Mouse (Mus musculus) forebrain, embryonic 11.5 days (tissue): ENCODE measurements around the gene Srgap1. TPM values are rescaled to one million over a fixed set of nuclear protein-coding genes. Genes with fewer than 3 reads are reported as not detected.

Experiments
- ATAC-seq: fragments of 200-750 bp; cut with Nextera tagmentation; replicated peaks from 2 replicates; pipeline ENCODE4 v1.8.0; 2017; ENCODE audit warnings: moderate TSS enrichment; ENCODE audit not compliant: low FRiP score
- DNase-seq: peaks from one replicate; pipeline ENCODE4 v3.0.0-alpha.2; 2017; ENCODE audit warnings: low spot score
- H3K27ac ChIP-seq: fragments of 300-500 bp; sonication (generic); 2 replicates; pipeline ENCODE4 v1.5.1; 2014; ENCODE audit warnings: low read depth, low read length
- H3K27me3 ChIP-seq: fragments of 300-500 bp; sonication (generic); 2 replicates; pipeline ENCODE4 v1.6.1; 2014; ENCODE audit warnings: mild to moderate bottlenecking, low read length, mixed read lengths; ENCODE audit not compliant: control insufficient read depth, insufficient read depth
- H3K36me3 ChIP-seq: fragments of 300-500 bp; sonication (generic); 2 replicates; pipeline ENCODE4 v1.6.1; 2014; ENCODE audit warnings: mild to moderate bottlenecking, low read length, moderate library complexity, mixed read lengths; ENCODE audit not compliant: control insufficient read depth, insufficient read depth
- H3K4me1 ChIP-seq: fragments of 300-500 bp; sonication (generic); replicated peaks from 2 replicates; pipeline ENCODE4 v1.6.1; 2014; ENCODE audit warnings: low read length, mixed read lengths; ENCODE audit not compliant: control insufficient read depth, insufficient read depth
- H3K4me2 ChIP-seq: fragments of 300-500 bp; sonication (generic); 2 replicates; pipeline ENCODE4 v1.6.1; 2014; ENCODE audit warnings: low read depth, mild to moderate bottlenecking, low read length, moderate library complexity, mixed read lengths; ENCODE audit not compliant: severe bottlenecking
- H3K4me3 ChIP-seq: fragments of 300-500 bp; sonication (generic); 2 replicates; pipeline ENCODE4 v1.5.1; 2014; ENCODE audit warnings: low read depth, low read length
- H3K9ac ChIP-seq: fragments of 300-500 bp; sonication (generic); 2 replicates; pipeline ENCODE4 v1.6.1; 2014; ENCODE audit warnings: low read length
- H3K9me3 ChIP-seq: fragments of 300-500 bp; sonication (generic); 2 replicates; pipeline ENCODE4 v1.6.1; 2016; ENCODE audit warnings: low read length, mixed read lengths; ENCODE audit not compliant: control insufficient read depth
- WGBS: fragments of 180-500 bp; shearing (Covaris S2); extraction: QIAGEN DNeasy Blood & Tissue Kit; methylation state at CpG from one replicate; pipeline ENCODE4 v1.1.7; 2014; 5-methylcytosine and 5-hydroxymethylcytosine counted together
- polyA plus RNA-seq: library from polyadenylated mRNA; unstranded; fragments of >200 nt; fragmentation: Nextera tagmentation; extraction: Ambion mirVana; gene quantifications from 2 replicates; pipeline ENCODE4 v1.2.1, GENCODE M21; 2014

The Srgap1 gene
- polyA plus RNA-seq, 1 experiment from 2014 or later: 12.0 TPM

- WGBS: 78% methylated on average over 12 of the region's 12 CpGs
- ATAC-seq: no peak
- Histone ChIP-seq H3K36me3 (no peaks in the 10 kb centered on the region), H3K4me1 (0 out of 2 replicates have a peak, but pooled peaks cover 3% of the 10 kb centered on the region), H3K9ac (no peak overlapping the region), H3K27ac (no peak overlapping the region), H3K4me3 (no peak overlapping the region), H3K4me2 (no peak overlapping the region), H3K27me3 (no peaks in the 10 kb centered on the region), H3K9me3 (no peaks in the 10 kb centered on the region)
- no peak for DNase-seq
Observed at GRCm38 (mm10) chr10:122008731-122009391, 38.3 kb downstream of the Srgap1 start.

GRCm38 (mm10) chr10:122008370-122008730, 38.8 kb downstream of the Srgap1 start:
- H3K4me3 ChIP-seq: no peak overlapping the region
- H3K27me3 ChIP-seq: no peaks in the 10 kb centered on the region
- H3K4me2 ChIP-seq: no peak overlapping the region
- no peaks in the 10 kb centered on the region for H3K9me3 ChIP-seq
- H3K4me1 ChIP-seq: 0 out of 2 replicates have a peak, but pooled peaks cover 3% of the 10 kb centered on the region
- no peaks in the 10 kb centered on the region for H3K36me3 ChIP-seq
- no peak for DNase-seq
- 84% methylated on average over 2 of the region's 2 CpGs for WGBS
- H3K27ac ChIP-seq: no peak overlapping the region
- no peak for ATAC-seq
- no peak overlapping the region for H3K9ac ChIP-seq

- Histone ChIP-seq H3K9ac (no peak overlapping the region), H3K36me3 (no peaks in the 10 kb centered on the region), H3K27ac (no peak overlapping the region), H3K4me2 (no peak overlapping the region), H3K4me3 (no peak overlapping the region), H3K4me1 (0 out of 2 replicates have a peak, but pooled peaks cover 3% of the 10 kb centered on the region), H3K27me3 (no peaks in the 10 kb centered on the region), H3K9me3 (no peaks in the 10 kb centered on the region)
- ATAC-seq (no peak), DNase-seq (no peak)
- 42% methylated on average over 5 of the region's 5 CpGs for WGBS
Observed at GRCm38 (mm10) chr10:122006606-122007005, 40.5 kb downstream of the Srgap1 start.

GRCm38 (mm10) chr10:122006151-122006550, 41.0 kb downstream of the Srgap1 start:
- no peak overlapping the region for H3K4me2 ChIP-seq
- H3K36me3 ChIP-seq: no peaks in the 10 kb centered on the region
- no peak for ATAC-seq
- no peak for DNase-seq
- no peak overlapping the region for H3K9ac ChIP-seq
- 0 out of 2 replicates have a peak, but pooled peaks cover 3% of the 10 kb centered on the region for H3K4me1 ChIP-seq
- H3K27me3 ChIP-seq: no peaks in the 10 kb centered on the region
- no peaks in the 10 kb centered on the region for H3K9me3 ChIP-seq
- H3K4me3 ChIP-seq: no peak overlapping the region
- 89% methylated on average over 6 of the region's 6 CpGs for whole genome bisulfite sequencing
- H3K27ac ChIP-seq: no peak overlapping the region

GRCm38 (mm10) chr10:122005560-122005959, 41.6 kb downstream of the Srgap1 start:
- H3K4me1 ChIP-seq: 0 out of 2 replicates have a peak, but pooled peaks cover 3% of the 10 kb centered on the region
- no peaks in the 10 kb centered on the region for H3K36me3 ChIP-seq
- no peak overlapping the region for H3K27ac ChIP-seq
- DNase-seq (no peak), ATAC-seq (no peak)
- H3K4me2 ChIP-seq: no peak overlapping the region
- WGBS: 78% methylated on average over 6 of the region's 6 CpGs
- H3K4me3 ChIP-seq: no peak overlapping the region
- H3K9ac ChIP-seq: no peak overlapping the region
- H3K27me3 ChIP-seq: no peaks in the 10 kb centered on the region
- H3K9me3 ChIP-seq: no peaks in the 10 kb centered on the region

- Histone ChIP-seq H3K4me3 (no peak overlapping the region), H3K9me3 (no peaks in the 10 kb centered on the region), H3K4me2 (no peak overlapping the region), H3K27me3 (no peaks in the 10 kb centered on the region), H3K4me1 (0 out of 2 replicates have a peak, but pooled peaks cover 2% of the 10 kb centered on the region), H3K27ac (no peak overlapping the region), H3K9ac (no peak overlapping the region), H3K36me3 (no peaks in the 10 kb centered on the region)
- ATAC-seq (no peak), DNase-seq (no peak)
- WGBS: 83% methylated on average over 6 of the region's 6 CpGs
Observed at GRCm38 (mm10) chr10:122002930-122003329, 44.2 kb downstream of the Srgap1 start.

- 71% methylated on average over 7 of the region's 7 CpGs for WGBS
- ATAC-seq (no peak), DNase-seq (no peak)
- Histone ChIP-seq H3K27ac (no peak overlapping the region), H3K4me3 (no peak overlapping the region), H3K36me3 (no peaks in the 10 kb centered on the region), H3K27me3 (no peaks in the 10 kb centered on the region), H3K4me2 (no peak overlapping the region), H3K9me3 (no peaks in the 10 kb centered on the region), H3K9ac (no peak overlapping the region), H3K4me1 (0 out of 2 replicates have a peak, but pooled peaks cover 2% of the 10 kb centered on the region)
Observed at GRCm38 (mm10) chr10:121998806-121999205, 48.3 kb downstream of the Srgap1 start.

- Histone ChIP-seq H3K9ac (no peak overlapping the region), H3K27me3 (no peaks in the 10 kb centered on the region), H3K4me1 (0 out of 2 replicates have a peak, but pooled peaks cover 2% of the 10 kb centered on the region), H3K4me2 (no peak overlapping the region), H3K27ac (no peak overlapping the region), H3K4me3 (no peak overlapping the region), H3K36me3 (no peaks in the 10 kb centered on the region), H3K9me3 (no peaks in the 10 kb centered on the region)
- no peak for DNase-seq
- ATAC-seq: no peak
- WGBS: 62% methylated on average over 4 of the region's 4 CpGs
Observed at GRCm38 (mm10) chr10:121996500-121996899, 50.6 kb downstream of the Srgap1 start.

- Histone ChIP-seq H3K9me3 (no peaks in the 10 kb centered on the region), H3K27me3 (no peaks in the 10 kb centered on the region), H3K9ac (no peak overlapping the region), H3K4me1 (0 out of 2 replicates have a peak, but pooled peaks cover 2% of the 10 kb centered on the region), H3K4me2 (no peak overlapping the region), H3K36me3 (no peaks in the 10 kb centered on the region), H3K4me3 (no peak overlapping the region), H3K27ac (no peak overlapping the region)
- ATAC-seq: no peak
- DNase-seq: no peak
- WGBS: 53% methylated on average over 4 of the region's 4 CpGs
Observed at GRCm38 (mm10) chr10:121995448-121995847, 51.7 kb downstream of the Srgap1 start.
